Mouse (Mus musculus): ENCODE data around the gene Zfp746. TPM values are rescaled to one million over a fixed set of nuclear protein-coding genes. Genes with fewer than 3 reads are reported as not detected.

The Zfp746 gene
- polyA plus RNA-seq, 1 experiment from 2014 or later: 20.0 TPM

DNA sequence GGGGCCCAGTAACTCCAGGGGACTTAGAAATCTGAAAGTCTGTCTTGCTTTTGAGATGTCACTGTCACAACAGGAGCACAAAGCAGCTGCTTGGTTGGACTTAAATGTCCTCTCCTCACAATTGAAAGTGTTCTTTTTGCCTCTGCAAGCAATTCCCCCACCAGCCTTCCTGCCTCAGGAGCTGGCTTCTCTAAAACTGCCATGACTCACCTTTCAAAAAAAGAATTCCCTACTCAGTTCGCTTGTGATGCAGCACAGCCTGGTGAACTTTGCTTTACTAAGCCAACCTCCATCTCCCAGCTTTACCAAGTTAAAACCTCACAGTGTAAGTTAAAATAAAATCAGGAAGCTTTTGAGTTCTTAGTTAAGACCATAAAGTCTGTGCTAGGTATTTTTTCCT is 64.7 kb downstream of the Zfp746 start:
- peaks cover 42% of the 10 kb centered on the region for H3K36me3 ChIP-seq (ENCODE audit: control insufficient read depth, insufficient read depth)
- H3K4me1 ChIP-seq (replicated peaks; ENCODE audit: control insufficient read depth, insufficient read depth, low read length): no peaks in the 10 kb centered on the region
- no peak overlapping the region for H3K9ac ChIP-seq (replicated peaks; ENCODE audit: low read depth, low read length)
- no peak overlapping the region for H3K4me3 ChIP-seq (replicated peaks; ENCODE audit: low read length)
- H3K27me3 ChIP-seq (replicated peaks; ENCODE audit: control insufficient read depth, insufficient read depth, low read length): no peaks in the 10 kb centered on the region
- peaks cover 24% of the 10 kb centered on the region for H3K9me3 ChIP-seq (ENCODE audit: control insufficient read depth, low read length)
- ATAC-seq: no peak
- WGBS: 78% methylated on average over 1 of the region's 1 CpGs
- no peak overlapping the region for H3K27ac ChIP-seq (ENCODE audit: low read length)
- no peak overlapping the region for H3K4me2 ChIP-seq (ENCODE audit: low read length)

DNA sequence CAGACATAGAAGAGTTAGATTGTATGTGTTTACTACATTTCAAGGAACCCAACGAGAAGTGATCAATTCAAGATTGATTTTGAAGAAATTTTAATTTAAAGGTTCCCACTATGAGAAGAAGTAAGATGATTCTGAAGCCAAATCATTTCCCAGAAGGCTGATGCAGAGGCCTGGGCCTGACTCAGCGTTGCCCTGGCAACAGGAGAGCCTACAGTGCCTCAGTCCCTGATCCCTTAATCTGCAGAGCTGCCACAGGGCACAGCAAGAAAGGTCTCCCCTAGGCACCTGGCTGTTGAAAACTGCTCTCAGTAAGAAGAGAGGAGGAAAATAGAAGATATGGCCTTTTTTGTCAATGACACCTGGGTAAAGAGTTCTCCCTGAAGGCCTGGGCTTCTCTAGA is 66.4 kb downstream of the Zfp746 start:
- no peak overlapping the region for H3K27ac ChIP-seq (ENCODE audit: low read length)
- peaks cover 15% of the 10 kb centered on the region for H3K9me3 ChIP-seq (ENCODE audit: control insufficient read depth, low read length)
- ATAC-seq: no peak

DNA sequence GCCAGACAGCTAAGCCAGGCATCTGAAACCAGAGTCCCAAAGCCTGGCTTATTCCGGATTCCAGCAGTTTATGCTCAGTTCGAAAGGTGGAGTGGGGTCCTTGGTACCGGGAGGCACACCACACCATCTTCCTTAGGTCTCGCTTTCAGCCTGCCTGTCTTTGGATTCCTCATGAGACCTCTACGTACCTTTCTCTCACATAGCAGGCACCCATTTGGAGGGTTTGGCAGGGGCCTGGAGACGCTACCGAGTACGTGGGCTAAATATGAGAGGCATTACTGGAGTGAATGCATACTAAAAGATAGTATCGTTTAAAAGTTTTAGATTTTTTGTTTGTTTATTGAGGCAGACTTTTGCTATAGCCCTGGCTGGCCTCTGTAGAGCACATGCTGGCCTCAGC is 69.6 kb downstream of the Zfp746 start:
- H3K9me3 ChIP-seq (ENCODE audit: control insufficient read depth, low read length): no peaks in the 10 kb centered on the region
- WGBS: 90% methylated on average over 9 of the region's 9 CpGs
- no peak overlapping the region for H3K4me2 ChIP-seq (ENCODE audit: low read length)
- H3K9ac ChIP-seq (replicated peaks; ENCODE audit: low read depth, low read length): no peak overlapping the region
- no peak for ATAC-seq
- H3K36me3 ChIP-seq (ENCODE audit: control insufficient read depth, insufficient read depth): peaks cover 6% of the 10 kb centered on the region; the same call in 1 of the 2 replicates
- H3K27me3 ChIP-seq (replicated peaks; ENCODE audit: control insufficient read depth, insufficient read depth, low read length): no peaks in the 10 kb centered on the region
- H3K27ac ChIP-seq (ENCODE audit: low read length): no peak overlapping the region
- H3K4me3 ChIP-seq (replicated peaks; ENCODE audit: low read length): no peak overlapping the region
- no peaks in the 10 kb centered on the region for H3K4me1 ChIP-seq (replicated peaks; ENCODE audit: control insufficient read depth, insufficient read depth, low read length)

More for the DNA sequence above, 66.4 kb downstream of the Zfp746 start:
- H3K4me3 ChIP-seq (replicated peaks; ENCODE audit: low read length): no peak overlapping the region
- H3K4me1 ChIP-seq (replicated peaks; ENCODE audit: control insufficient read depth, insufficient read depth, low read length): no peaks in the 10 kb centered on the region
- 66% methylated on average over 2 of the region's 2 CpGs for WGBS
- no peak overlapping the region for H3K4me2 ChIP-seq (ENCODE audit: low read length)
- H3K9ac ChIP-seq (replicated peaks; ENCODE audit: low read depth, low read length): no peak overlapping the region
- H3K36me3 ChIP-seq (ENCODE audit: control insufficient read depth, insufficient read depth): peaks cover 25% of the 10 kb centered on the region
- H3K27me3 ChIP-seq (replicated peaks; ENCODE audit: control insufficient read depth, insufficient read depth, low read length): no peaks in the 10 kb centered on the region

DNA sequence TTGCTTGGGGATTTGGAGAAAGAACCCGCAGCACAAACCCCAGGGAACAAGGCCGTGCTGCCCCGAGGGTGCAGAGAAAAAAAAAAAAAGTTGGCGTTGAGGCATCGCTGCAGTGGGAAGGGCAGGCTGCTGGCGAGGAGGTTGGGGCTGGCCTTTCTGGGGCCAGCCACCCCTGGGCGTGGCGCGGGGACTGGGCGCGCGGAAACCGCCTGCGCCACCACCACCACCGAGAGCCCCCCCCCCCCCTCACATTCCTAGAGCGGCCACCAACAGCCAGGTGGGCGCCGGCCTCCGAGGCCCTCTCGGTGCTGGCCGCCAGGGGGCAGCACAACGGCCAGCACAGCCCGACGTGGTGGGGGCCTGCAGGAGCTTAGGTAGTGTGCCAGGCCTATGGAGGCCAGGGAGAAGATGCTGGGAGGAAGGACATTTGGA is 70.3 kb downstream of the Zfp746 start:
- no peaks in the 10 kb centered on the region for H3K4me1 ChIP-seq (replicated peaks; ENCODE audit: control insufficient read depth, insufficient read depth, low read length)
- peak; percentile 95 for ATAC-seq

More for the DNA sequence above, 70.3 kb downstream of the Zfp746 start:
- H3K36me3 ChIP-seq (ENCODE audit: control insufficient read depth, insufficient read depth): peaks cover 3% of the 10 kb centered on the region; the same call in 1 of the 2 replicates
- 0% methylated on average over 22 of the region's 24 CpGs for WGBS
- H3K4me3 ChIP-seq (replicated peaks; ENCODE audit: low read length): peak overlapping the region; percentile 37
- H3K4me2 ChIP-seq (ENCODE audit: low read length): peak overlapping the region; percentile 51
- no peaks in the 10 kb centered on the region for H3K27me3 ChIP-seq (replicated peaks; ENCODE audit: control insufficient read depth, insufficient read depth, low read length)
- no peaks in the 10 kb centered on the region for H3K9me3 ChIP-seq (ENCODE audit: control insufficient read depth, low read length)
- H3K27ac ChIP-seq (ENCODE audit: low read length): no peak overlapping the region
- H3K9ac ChIP-seq (replicated peaks; ENCODE audit: low read depth, low read length): peak overlapping the region; percentile 47

Small RNA genes within 50 kb of the gene (microRNA-seq; reads per million reads assigned to microRNA genes)
- gene Gm24563: not detected

Other genes with a start within 250 kb of the Zfp746 start
- 25.6 and 26.3 TPM in 2 replicates for gene Zfp282, start 209.4 kb downstream of the Zfp746 start, polyA plus RNA-seq (2015; fragmentation: Nextera tagmentation; extraction: Ambion mirVana)
- 21.0 and 22.1 TPM in 2 replicates for gene Zfp212, start 166.1 kb downstream of the Zfp746 start, polyA plus RNA-seq (2015; fragmentation: Nextera tagmentation; extraction: Ambion mirVana)
- 23.2 and 24.6 TPM in 2 replicates for gene Zfp956, start 133.2 kb downstream of the Zfp746 start, polyA plus RNA-seq (2015; fragmentation: Nextera tagmentation; extraction: Ambion mirVana)
- gene Zfp777, start 37.7 kb downstream of the Zfp746 start, polyA plus RNA-seq (2015; fragmentation: Nextera tagmentation; extraction: Ambion mirVana): 10.1 and 10.3 TPM in 2 replicates